Mouse (Mus musculus) liver, embryonic 14.5 days (tissue): ENCODE measurements at regions not wholly inside any gene's neighbourhood (a gene's known extent, or its start where the extent isn't known, plus 50 kb on each side); places are given as distances from the start of the nearest gene placed in this dataset.

Experiments used
- CTCF ChIP-seq: IDR thresholded peaks from 2 replicates; pipeline ENCODE4 v1.5.1; 2016; ENCODE audit warnings: antibody characterized with exemption, low read depth, control low read depth
- EP300 ChIP-seq: IDR thresholded peaks from 2 replicates; pipeline ENCODE4 v1.6.1; 2016; ENCODE audit warnings: antibody characterized with exemption, low read depth

- no peak for TF ChIP-seq CTCF
- no peak for TF ChIP-seq EP300
Observed at GRCm38 (mm10) chr1:152266390-152266789, 120.1 kb downstream of the Tsen15 start.
